Mouse (Mus musculus): ENCODE measurements around the gene Gga1. TPM values are rescaled to one million over a fixed set of nuclear protein-coding genes. Genes with fewer than 3 reads are reported as not detected.

Gga1 gene
- polyA plus RNA-seq, 1 experiment from 2014 or later, result 14.8 TPM

DNA sequence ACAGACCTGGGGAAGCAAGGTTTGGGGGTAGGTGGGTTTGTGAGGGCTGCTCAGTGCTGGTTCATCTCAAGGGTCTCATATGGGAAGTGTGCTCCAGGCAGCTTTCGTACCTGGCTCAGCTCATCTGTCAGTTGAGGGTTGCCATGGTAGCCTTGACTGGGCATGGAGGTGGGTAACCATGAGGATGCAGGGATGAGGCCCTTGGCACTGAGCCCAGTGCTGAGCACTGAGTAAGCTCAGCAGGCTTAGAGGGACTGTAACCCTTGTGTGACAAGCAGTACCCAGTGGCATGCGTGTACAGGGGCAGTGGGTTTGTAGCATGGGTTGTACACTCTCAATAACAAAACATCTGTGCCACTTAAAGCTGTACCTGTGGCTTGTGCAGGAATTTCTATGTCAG is 61.0 kb downstream of the Gga1 start:
- no peak for DNase-seq
- H3K27me3 ChIP-seq (ENCODE audit: insufficient read depth, low read length), result no peaks in the 10 kb centered on the region
- H3K4me3 ChIP-seq (ENCODE audit: low read depth, low read length), result no peak overlapping the region
- TF ChIP-seq EP300 (IDR thresholded peaks at IDR 0.05; ENCODE audit: low read depth) (no peak), CTCF (IDR thresholded peaks at IDR 0.05; ENCODE audit: low read depth) (no peak)
- peaks cover 42% of the 10 kb centered on the region for H3K36me3 ChIP-seq (replicated peaks; ENCODE audit: insufficient read depth, low read length)
- no peak overlapping the region for H3K4me2 ChIP-seq (ENCODE audit: low read depth, low read length)
- H3K4me1 ChIP-seq (ENCODE audit: insufficient read depth), result peaks cover 15% of the 10 kb centered on the region
- no peak for ATAC-seq
- no peak overlapping the region for H3K9ac ChIP-seq (replicated peaks)
- H3K9me3 ChIP-seq (ENCODE audit: low read length), result no peaks in the 10 kb centered on the region
- WGBS (ENCODE audit: insufficient replicate concordance), result 85% methylated on average over 2 of the region's 2 CpGs
- H3K27ac ChIP-seq (ENCODE audit: low read depth), result no peak overlapping the region

DNA sequence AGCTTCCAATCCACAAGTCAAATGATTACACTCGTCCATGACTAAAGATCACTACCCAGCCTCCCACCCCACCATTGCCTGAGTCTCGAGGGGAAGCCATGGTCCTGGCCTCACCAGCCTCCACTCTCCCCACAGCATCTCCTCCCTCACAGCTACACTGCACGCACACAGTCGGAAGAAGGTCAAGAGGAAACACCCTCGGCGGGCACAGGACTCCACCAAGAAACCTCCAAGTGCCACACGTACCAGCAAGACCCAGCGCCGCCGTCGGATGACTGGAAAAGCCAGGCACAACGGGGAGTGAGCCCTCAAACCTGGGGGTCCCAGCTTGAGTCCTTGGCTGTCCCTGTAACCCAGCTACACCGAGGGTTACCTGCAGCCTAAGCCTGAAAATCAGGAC is 63.3 kb downstream of the Gga1 start:
- Histone ChIP-seq H3K4me1 (ENCODE audit: insufficient read depth) (peaks cover 14% of the 10 kb centered on the region), H3K27me3 (ENCODE audit: insufficient read depth, low read length) (no peaks in the 10 kb centered on the region), H3K9ac (replicated peaks) (no peak overlapping the region), H3K27ac (ENCODE audit: low read depth) (no peak overlapping the region), H3K4me3 (ENCODE audit: low read depth, low read length) (no peak overlapping the region), H3K4me2 (ENCODE audit: low read depth, low read length) (no peak overlapping the region), H3K36me3 (replicated peaks; ENCODE audit: insufficient read depth, low read length) (peaks cover 42% of the 10 kb centered on the region), H3K9me3 (ENCODE audit: low read length) (no peaks in the 10 kb centered on the region)
- DNase-seq (no peak), ATAC-seq (no peak)
- 90% methylated on average over 13 of the region's 13 CpGs for WGBS (ENCODE audit: insufficient replicate concordance)
- TF ChIP-seq EP300 (IDR thresholded peaks at IDR 0.05; ENCODE audit: low read depth), result no peak
- TF ChIP-seq CTCF (IDR thresholded peaks at IDR 0.05; ENCODE audit: low read depth), result no peak

GRCm38 (mm10) chr15:78942663-78943062 is 65.7 kb downstream of the Gga1 start:
- Histone ChIP-seq H3K27ac (ENCODE audit: low read depth) (no peak overlapping the region), H3K36me3 (replicated peaks; ENCODE audit: insufficient read depth, low read length) (peaks cover 35% of the 10 kb centered on the region), H3K27me3 (ENCODE audit: insufficient read depth, low read length) (peaks cover 15% of the 10 kb centered on the region), H3K4me1 (ENCODE audit: insufficient read depth) (peaks cover 6% of the 10 kb centered on the region), H3K4me3 (ENCODE audit: low read depth, low read length) (no peak overlapping the region), H3K9ac (replicated peaks) (no peak overlapping the region; the same call in 1 of the 2 replicates), H3K9me3 (ENCODE audit: low read length) (no peaks in the 10 kb centered on the region), H3K4me2 (ENCODE audit: low read depth, low read length) (peak overlapping the region; percentile 52)
- peak; percentile 76 for ATAC-seq
- WGBS (ENCODE audit: insufficient replicate concordance), result 8% methylated on average over 9 of the region's 9 CpGs
- TF ChIP-seq CTCF (IDR thresholded peaks at IDR 0.05; ENCODE audit: low read depth), result peak; percentile 82
- TF ChIP-seq EP300 (IDR thresholded peaks at IDR 0.05; ENCODE audit: low read depth), result no peak
- peak; percentile 79 for DNase-seq

Small RNAs within 50 kb of the gene (microRNA-seq; reads per million reads assigned to microRNA genes)
- gene Mir6955, result not detected

Other genes starting within 250 kb of the Gga1 start
- gene Elfn2, start 158.4 kb upstream of the Gga1 start, polyA plus RNA-seq (2015; fragmentation: Nextera tagmentation; extraction: Ambion mirVana), result not detected in 2 replicates
- gene Mfng, start 103.7 kb upstream of the Gga1 start, polyA plus RNA-seq (2015; fragmentation: Nextera tagmentation; extraction: Ambion mirVana), result 4.7 and 4.8 TPM in 2 replicates
- gene Card10, start 74.1 kb upstream of the Gga1 start, polyA plus RNA-seq (2015; fragmentation: Nextera tagmentation; extraction: Ambion mirVana), result 1.5 and 1.8 TPM in 2 replicates
- 12.6 and 19.8 TPM in 2 replicates for gene Cdc42ep1, start 34.6 kb upstream of the Gga1 start, polyA plus RNA-seq (2015; fragmentation: Nextera tagmentation; extraction: Ambion mirVana)
- gene Lgals2, start 21.7 kb upstream of the Gga1 start, polyA plus RNA-seq (2015; fragmentation: Nextera tagmentation; extraction: Ambion mirVana), result 3.4 TPM in 2 replicates
- 0.07 TPM in 1 of 2 replicates, not detected in the other for gene Gm49510, start 22.5 kb downstream of the Gga1 start, polyA plus RNA-seq (2015; fragmentation: Nextera tagmentation; extraction: Ambion mirVana)
- gene Sh3bp1, start 22.6 kb downstream of the Gga1 start, polyA plus RNA-seq (2015; fragmentation: Nextera tagmentation; extraction: Ambion mirVana), result 7.4 and 8.2 TPM in 2 replicates
- gene Pdxp, start 36.7 kb downstream of the Gga1 start, polyA plus RNA-seq (2015; fragmentation: Nextera tagmentation; extraction: Ambion mirVana), result 1.9 and 2.1 TPM in 2 replicates
- 93.4 and 102 TPM in 2 replicates for gene Lgals1, start 49.5 kb downstream of the Gga1 start, polyA plus RNA-seq (2015; fragmentation: Nextera tagmentation; extraction: Ambion mirVana)
- gene Nol12, start 57.7 kb downstream of the Gga1 start, polyA plus RNA-seq (2015; fragmentation: Nextera tagmentation; extraction: Ambion mirVana), result 20.3 and 21.5 TPM in 2 replicates
- gene Triobp, start 70.5 kb downstream of the Gga1 start, polyA plus RNA-seq (2015; fragmentation: Nextera tagmentation; extraction: Ambion mirVana), result 11.9 and 12.7 TPM in 2 replicates
- gene H1f0, start 151.3 kb downstream of the Gga1 start, polyA plus RNA-seq (2015; fragmentation: Nextera tagmentation; extraction: Ambion mirVana), result 125 and 140 TPM in 2 replicates
- 0.08 and 0.16 TPM in 2 replicates for gene Galr3, start 164.7 kb downstream of the Gga1 start, polyA plus RNA-seq (2015; fragmentation: Nextera tagmentation; extraction: Ambion mirVana)
- 21.3 and 22.5 TPM in 2 replicates for gene Ankrd54, start 185.7 kb downstream of the Gga1 start, polyA plus RNA-seq (2015; fragmentation: Nextera tagmentation; extraction: Ambion mirVana)
- gene Eif3l, start 198.0 kb downstream of the Gga1 start, polyA plus RNA-seq (2015; fragmentation: Nextera tagmentation; extraction: Ambion mirVana), result 70.9 and 76.4 TPM in 2 replicates
- 0.92 and 1.3 TPM in 2 replicates for gene Micall1, start 231.7 kb downstream of the Gga1 start, polyA plus RNA-seq (2015; fragmentation: Nextera tagmentation; extraction: Ambion mirVana)